Mouse (Mus musculus) lung, postnatal 25 days (tissue): ENCODE results near the gene Pde4a.

Source experiments
- DNase-seq: peaks from one replicate; pipeline ENCODE4 v3.0.0; 2022; ENCODE audit warnings: low spot score

The Pde4a gene

GRCm38 (mm10) chr9:21149077-21149653, 16.3 kb upstream of the Pde4a start:
- no peak for DNase-seq

- peak; percentile 93 for DNase-seq
These were observed 15.7 kb upstream of the Pde4a start, which contains the start of gene Cdc37 for GRCm38 (mm10) chr9:21149654-21150419. Gene Cdc37 (minus strand): TSS chr9:21149982.

GRCm38 (mm10) chr9:21152715-21153114, 12.8 kb upstream of the Pde4a start:
- DNase-seq: peak; percentile 50

GRCm38 (mm10) chr9:21153331-21153730, 12.2 kb upstream of the Pde4a start:
- no peak for DNase-seq

- no peak for DNase-seq
These were observed 11.7 kb upstream of the Pde4a start for GRCm38 (mm10) chr9:21153833-21154232.

- no peak for DNase-seq
These were observed 10.7 kb upstream of the Pde4a start for GRCm38 (mm10) chr9:21154787-21155186.

GRCm38 (mm10) chr9:21161209-21161909, 4.2 kb upstream of the Pde4a start:
- DNase-seq: peak; percentile 87

- no peak for DNase-seq
These were observed 2.1 kb upstream of the Pde4a start for GRCm38 (mm10) chr9:21163086-21164050.

- DNase-seq: no peak
These were observed 1.4 kb upstream of the Pde4a start for GRCm38 (mm10) chr9:21164072-21164471.

- no peak for DNase-seq
These were observed 488 bp downstream of the Pde4a start for GRCm38 (mm10) chr9:21165952-21166451.

GRCm38 (mm10) chr9:21166516-21166915, 1.0 kb downstream of the Pde4a start:
- DNase-seq: no peak

- DNase-seq: peak; percentile 51
These were observed 1.9 kb downstream of the Pde4a start for GRCm38 (mm10) chr9:21167140-21168097.

- DNase-seq: peak; percentile 81
These were observed 2.9 kb downstream of the Pde4a start for GRCm38 (mm10) chr9:21168161-21169123.

GRCm38 (mm10) chr9:21169157-21169556, 3.6 kb downstream of the Pde4a start:
- DNase-seq: no peak

- no peak for DNase-seq
These were observed 6.8 kb downstream of the Pde4a start for GRCm38 (mm10) chr9:21172364-21172763.

- no peak for DNase-seq
These were observed 14.9 kb downstream of the Pde4a start for GRCm38 (mm10) chr9:21180402-21180801.

GRCm38 (mm10) chr9:21180841-21181240, 15.3 kb downstream of the Pde4a start:
- no peak for DNase-seq

- no peak for DNase-seq
These were observed 16.1 kb downstream of the Pde4a start for GRCm38 (mm10) chr9:21181421-21182220.
